Mouse (Mus musculus) stomach, embryonic 15.5 days (tissue): Measurements from ENCODE around the gene Nme8. TPM values are rescaled to one million over a fixed set of nuclear protein-coding genes. Genes with fewer than 3 reads are reported as not detected.

Source experiments
- ATAC-seq: fragments of 200-750 bp; cut with Nextera tagmentation; 2 replicates; pipeline ENCODE4 v1.8.0; 2017; ENCODE audit warnings: low read depth, moderate number of reproducible peaks, moderate TSS enrichment; ENCODE audit not compliant: insufficient read depth, low FRiP score
- H3K27ac ChIP-seq: fragments of 300-500 bp; sonication (generic); 2 replicates; pipeline ENCODE4 v1.5.1; 2015; ENCODE audit warnings: mild to moderate bottlenecking, inconsistent platforms
- H3K27me3 ChIP-seq: fragments of 300-500 bp; sonication (generic); replicated peaks from 2 replicates; pipeline ENCODE4 v1.6.1; 2015; ENCODE audit warnings: inconsistent platforms
- H3K36me3 ChIP-seq: fragments of 300-500 bp; sonication (generic); 2 replicates; pipeline ENCODE4 v1.6.1; 2015; ENCODE audit warnings: inconsistent platforms
- H3K4me1 ChIP-seq: fragments of 300-500 bp; sonication (generic); 2 replicates; pipeline ENCODE4 v1.6.1; 2015; ENCODE audit warnings: inconsistent platforms
- H3K4me2 ChIP-seq: fragments of 300-500 bp; sonication (generic); 2 replicates; pipeline ENCODE4 v1.6.1; 2015; ENCODE audit warnings: mild to moderate bottlenecking, inconsistent platforms
- H3K4me3 ChIP-seq: fragments of 300-500 bp; sonication (generic); replicated peaks from 2 replicates; pipeline ENCODE4 v1.5.1; 2015; ENCODE audit warnings: inconsistent platforms
- H3K9ac ChIP-seq: fragments of 300-500 bp; sonication (generic); 2 replicates; pipeline ENCODE4 v1.6.1; 2015; ENCODE audit warnings: inconsistent platforms
- H3K9me3 ChIP-seq: fragments of 300-500 bp; sonication (generic); 2 replicates; pipeline ENCODE4 v1.6.1; 2016; ENCODE audit warnings: inconsistent platforms
- WGBS: fragments of 180-500 bp; shearing (Covaris S2); methylation state at CpG from one replicate; pipeline ENCODE4 v1.1.7; 2015; 5-methylcytosine and 5-hydroxymethylcytosine counted together
- polyA plus RNA-seq: library from polyadenylated mRNA; unstranded; fragments of >200 nt; fragmentation: Nextera tagmentation; extraction: Ambion mirVana; gene quantifications from 2 replicates; pipeline ENCODE4 v1.2.1, GENCODE M21; 2015

The Nme8 gene
- polyA plus RNA-seq = not detected in 2 replicates

- H3K4me2 ChIP-seq = no peak within 1 kb of the TSS
- WGBS = 18% methylated on average over 7 of the region's 7 CpGs
- 0 out of 2 replicates have a peak, but pooled peaks cover 3% of the 10 kb centered on the region for H3K27me3 ChIP-seq
- H3K9ac ChIP-seq = no peak within 1 kb of the TSS
- no peak within 1 kb of the TSS for H3K27ac ChIP-seq
- H3K4me3 ChIP-seq = no peak within 1 kb of the TSS
- H3K9me3 ChIP-seq = no peaks in the 10 kb centered on the region
- no peak for ATAC-seq
- no peaks in the 10 kb centered on the region for H3K4me1 ChIP-seq
- H3K36me3 ChIP-seq = no peaks in the 10 kb centered on the region
Observed at GRCm38 (mm10) chr13:19697790-19698189, at the start of gene Nme8. Nme8 (minus strand) TSS chr13:19697794.

GRCm38 (mm10) chr13:19745741-19746140 is 48.1 kb upstream of the Nme8 start:
- H3K4me1 ChIP-seq = no peaks in the 10 kb centered on the region
- H3K9me3 ChIP-seq = no peaks in the 10 kb centered on the region
- ATAC-seq = no peak
- 52% methylated on average over 2 of the region's 2 CpGs for WGBS
- no peaks in the 10 kb centered on the region for H3K36me3 ChIP-seq
- H3K4me3 ChIP-seq = no peak overlapping the region
- no peak overlapping the region for H3K27ac ChIP-seq
- H3K4me2 ChIP-seq = no peak overlapping the region
- H3K9ac ChIP-seq = no peak overlapping the region
- no peaks in the 10 kb centered on the region for H3K27me3 ChIP-seq

GRCm38 (mm10) chr13:19744536-19744935 is 46.9 kb upstream of the Nme8 start:
- Histone ChIP-seq H3K27ac (no peak overlapping the region), H3K9me3 (no peaks in the 10 kb centered on the region), H3K27me3 (no peaks in the 10 kb centered on the region), H3K4me2 (no peak overlapping the region), H3K36me3 (no peaks in the 10 kb centered on the region), H3K4me3 (no peak overlapping the region), H3K4me1 (no peaks in the 10 kb centered on the region), H3K9ac (no peak overlapping the region)
- no peak for ATAC-seq
- 80% methylated on average over 5 of the region's 5 CpGs for WGBS

GRCm38 (mm10) chr13:19734597-19734996 is 37.0 kb upstream of the Nme8 start:
- Histone ChIP-seq H3K27ac (no peak overlapping the region), H3K9me3 (no peaks in the 10 kb centered on the region), H3K9ac (no peak overlapping the region), H3K4me1 (no peaks in the 10 kb centered on the region), H3K36me3 (no peaks in the 10 kb centered on the region), H3K27me3 (no peaks in the 10 kb centered on the region), H3K4me3 (no peak overlapping the region), H3K4me2 (no peak overlapping the region)
- ATAC-seq = no peak
- 91% methylated on average over 5 of the region's 5 CpGs for WGBS

GRCm38 (mm10) chr13:19730826-19731225 is 33.2 kb upstream of the Nme8 start:
- Histone ChIP-seq H3K9ac (no peak overlapping the region), H3K4me3 (no peak overlapping the region), H3K27ac (no peak overlapping the region), H3K27me3 (no peaks in the 10 kb centered on the region), H3K9me3 (no peaks in the 10 kb centered on the region), H3K4me1 (no peaks in the 10 kb centered on the region), H3K4me2 (no peak overlapping the region), H3K36me3 (no peaks in the 10 kb centered on the region)
- ATAC-seq = no peak
- WGBS = 66% methylated on average over 2 of the region's 2 CpGs

- WGBS = 43% methylated on average over 5 of the region's 5 CpGs
- ATAC-seq = no peak
- H3K4me3 ChIP-seq = no peak overlapping the region
- H3K27me3 ChIP-seq = no peaks in the 10 kb centered on the region
- H3K4me1 ChIP-seq = 0 out of 2 replicates have a peak, but pooled peaks cover 2% of the 10 kb centered on the region
- H3K27ac ChIP-seq = no peak overlapping the region
- H3K4me2 ChIP-seq = no peak overlapping the region
- H3K36me3 ChIP-seq = no peaks in the 10 kb centered on the region
- H3K9me3 ChIP-seq = no peaks in the 10 kb centered on the region
- no peak overlapping the region for H3K9ac ChIP-seq
Observed at GRCm38 (mm10) chr13:19718954-19719353, 21.4 kb upstream of the Nme8 start.

- no peak overlapping the region for H3K9ac ChIP-seq
- 81% methylated on average over 2 of the region's 2 CpGs for WGBS
- H3K27ac ChIP-seq = no peak overlapping the region
- ATAC-seq = no peak
- H3K9me3 ChIP-seq = no peaks in the 10 kb centered on the region
- H3K4me2 ChIP-seq = no peak overlapping the region
- no peaks in the 10 kb centered on the region for H3K27me3 ChIP-seq
- H3K36me3 ChIP-seq = no peaks in the 10 kb centered on the region
- 0 out of 2 replicates have a peak, but pooled peaks cover 2% of the 10 kb centered on the region for H3K4me1 ChIP-seq
- no peak overlapping the region for H3K4me3 ChIP-seq
Observed at GRCm38 (mm10) chr13:19717201-19717600, 19.6 kb upstream of the Nme8 start.

- Histone ChIP-seq H3K4me1 (no peaks in the 10 kb centered on the region), H3K36me3 (no peaks in the 10 kb centered on the region), H3K27ac (no peak overlapping the region), H3K27me3 (no peaks in the 10 kb centered on the region), H3K9ac (no peak overlapping the region), H3K4me3 (no peak overlapping the region), H3K9me3 (no peaks in the 10 kb centered on the region), H3K4me2 (no peak overlapping the region)
- 64% methylated on average over 4 of the region's 4 CpGs for WGBS
- ATAC-seq = no peak
Observed at GRCm38 (mm10) chr13:19703806-19704205, 6.2 kb upstream of the Nme8 start.

GRCm38 (mm10) chr13:19701443-19702078 is 4.0 kb upstream of the Nme8 start:
- Histone ChIP-seq H3K4me3 (no peak overlapping the region), H3K9me3 (no peaks in the 10 kb centered on the region), H3K9ac (no peak overlapping the region), H3K36me3 (no peaks in the 10 kb centered on the region), H3K27me3 (0 out of 2 replicates have a peak, but pooled peaks cover 3% of the 10 kb centered on the region), H3K4me2 (no peak overlapping the region), H3K4me1 (no peaks in the 10 kb centered on the region), H3K27ac (no peak overlapping the region)
- ATAC-seq = no peak
- 73% methylated on average over 11 of the region's 11 CpGs for WGBS

- Histone ChIP-seq H3K4me1 (no peaks in the 10 kb centered on the region), H3K9ac (no peak overlapping the region), H3K4me2 (no peak overlapping the region), H3K9me3 (no peaks in the 10 kb centered on the region), H3K27me3 (0 out of 2 replicates have a peak, but pooled peaks cover 3% of the 10 kb centered on the region), H3K4me3 (no peak overlapping the region), H3K36me3 (no peaks in the 10 kb centered on the region), H3K27ac (no peak overlapping the region)
- 68% methylated on average over 4 of the region's 4 CpGs for WGBS
- peak; percentile 22; the same call in 1 of the 2 replicates for ATAC-seq
Observed at GRCm38 (mm10) chr13:19700733-19701442, 3.3 kb upstream of the Nme8 start.

GRCm38 (mm10) chr13:19698524-19699173 is 1.1 kb upstream of the Nme8 start:
- H3K27me3 ChIP-seq = 0 out of 2 replicates have a peak, but pooled peaks cover 3% of the 10 kb centered on the region
- H3K4me1 ChIP-seq = no peaks in the 10 kb centered on the region
- ATAC-seq = peak; percentile 43; the same call in 1 of the 2 replicates
- H3K27ac ChIP-seq = no peak overlapping the region
- 27% methylated on average over 12 of the region's 12 CpGs for WGBS
- H3K9ac ChIP-seq = no peak overlapping the region
- H3K4me3 ChIP-seq = no peak overlapping the region
- H3K9me3 ChIP-seq = no peaks in the 10 kb centered on the region
- no peaks in the 10 kb centered on the region for H3K36me3 ChIP-seq
- H3K4me2 ChIP-seq = no peak overlapping the region

GRCm38 (mm10) chr13:19690417-19690816 is 7.2 kb downstream of the Nme8 start:
- Histone ChIP-seq H3K4me1 (no peaks in the 10 kb centered on the region), H3K9ac (no peak overlapping the region), H3K27ac (no peak overlapping the region), H3K36me3 (no peaks in the 10 kb centered on the region), H3K4me3 (no peak overlapping the region), H3K9me3 (no peaks in the 10 kb centered on the region), H3K4me2 (no peak overlapping the region), H3K27me3 (no peaks in the 10 kb centered on the region)
- no peak for ATAC-seq
- 83% methylated on average over 6 of the region's 6 CpGs for WGBS
